Mouse (Mus musculus) G1E (cell line): Measurements from ENCODE around the gene Lyrm1. TPM values are rescaled to one million over a fixed set of nuclear protein-coding genes. Genes with fewer than 3 reads are reported as not detected.

ENCODE experiments used
- ATAC-seq: 2 replicates; pipeline ENCODE4 v1.8.0; 2016; ENCODE audit warnings: mild to moderate bottlenecking; ENCODE audit not compliant: insufficient number of reproducible peaks, poor library complexity, low FRiP score, severe bottlenecking; ENCODE audit errors: extremely low read depth
- DNase-seq: peaks from one replicate; pipeline ENCODE4 v3.0.0; 2012; ENCODE audit warnings: low spot score
- H3K27me3 ChIP-seq: 2 replicates; pipeline ENCODE4 v1.6.1; 2012; ENCODE audit warnings: mild to moderate bottlenecking, low read length, inconsistent platforms; ENCODE audit not compliant: insufficient read depth
- H3K36me3 ChIP-seq: replicated peaks from 2 replicates; pipeline ENCODE3; 2012; ENCODE audit warnings: mild to moderate bottlenecking, inconsistent platforms
- H3K4me1 ChIP-seq: 2 replicates; pipeline ENCODE4 v1.6.1; 2012; ENCODE audit warnings: low read depth, low read length, inconsistent platforms, mixed read lengths; ENCODE audit not compliant: insufficient read depth
- H3K4me3 ChIP-seq: 2 replicates; pipeline ENCODE4 v1.5.1; 2012; ENCODE audit warnings: low read depth, mild to moderate bottlenecking, inconsistent platforms, low read length, moderate library complexity, mixed read lengths
- H3K9me3 ChIP-seq: replicated peaks from 2 replicates; pipeline ENCODE4 v1.6.1; 2012; ENCODE audit warnings: inconsistent platforms
- CTCF ChIP-seq: IDR thresholded peaks from 2 replicates; pipeline ENCODE4 v1.5.1; 2012; ENCODE audit warnings: low read depth, low read length, inconsistent platforms, mixed read lengths
- GATA1 ChIP-seq: IDR thresholded peaks from 2 replicates; pipeline ENCODE4 v1.6.1; 2012; ENCODE audit warnings: borderline replicate concordance, low read length, inconsistent platforms, mixed read lengths
- GATA2 ChIP-seq: IDR thresholded peaks from 2 replicates; pipeline ENCODE4 v1.6.1; 2012; ENCODE audit warnings: low read depth, low read length, inconsistent platforms, borderline replicate concordance
- POLR2AphosphoS5 ChIP-seq: IDR thresholded peaks from 2 replicates; pipeline ENCODE4 v1.6.1; 2012; ENCODE audit warnings: low read depth, low read length, inconsistent platforms; ENCODE audit not compliant: insufficient replicate concordance
- TAL1 ChIP-seq: conservative IDR thresholded peaks from 2 replicates; pipeline ENCODE4 v1.6.1; 2012; ENCODE audit warnings: low read depth, low read length, inconsistent platforms, mixed read lengths
- polyA plus RNA-seq: library from polyadenylated mRNA; stranded (reverse); fragments of >175 nt; gene quantifications from 2 replicates; pipeline ENCODE4 v1.2.3, GENCODE M21; 2012
- total RNA-seq, 2 experiments: library from RNA; stranded (forward) in 1 of 2; stranded (reverse) in 1 of 2; fragments of 200-1000 nt in 1 of 2; fragments of >200 nt in 1 of 2; fragmentation: Nextera tagmentation in 1 of 2; gene quantifications; 2 replicates each; pipeline ENCODE4 v1.2.3; 2014 to 2017

Gene Lyrm1
- total and polyA plus RNA-seq, 3 experiments = 0.91 to 6.0 (median 2.4) TPM

GRCm38 (mm10) chr7:119974214-119974613 is 78.6 kb downstream of the Lyrm1 start:
- TF ChIP-seq CTCF (no peak), TAL1 (no peak), GATA2 (no peak), GATA1 (no peak), POLR2AphosphoS5 (no peak)
- H3K4me3 ChIP-seq = no peak overlapping the region
- ATAC-seq (no peak), DNase-seq (no peak)
- H3K4me1 ChIP-seq = no peaks in the 10 kb centered on the region; the same call in 1 of the 2 replicates
- H3K27me3 ChIP-seq = peaks cover 3% of the 10 kb centered on the region; the same call in 1 of the 2 replicates
- no peaks in the 10 kb centered on the region for H3K36me3 ChIP-seq
- no peaks in the 10 kb centered on the region for H3K9me3 ChIP-seq

- no peaks in the 10 kb centered on the region for H3K36me3 ChIP-seq
- DNase-seq (no peak), ATAC-seq (no peak)
- H3K4me1 ChIP-seq = no peaks in the 10 kb centered on the region; the same call in 1 of the 2 replicates
- H3K9me3 ChIP-seq = no peaks in the 10 kb centered on the region
- no peak overlapping the region for H3K4me3 ChIP-seq
- H3K27me3 ChIP-seq = peaks cover 3% of the 10 kb centered on the region; the same call in 1 of the 2 replicates
- TF ChIP-seq GATA2 = no peak
- TF ChIP-seq TAL1 = no peak
- TF ChIP-seq CTCF = no peak
- TF ChIP-seq GATA1 = no peak
- no peak for TF ChIP-seq POLR2AphosphoS5
Measured at GRCm38 (mm10) chr7:119976256-119976655, 80.6 kb downstream of the Lyrm1 start.

- no peak for DNase-seq
- H3K9me3 ChIP-seq = no peaks in the 10 kb centered on the region
- TF ChIP-seq GATA1 (no peak), GATA2 (no peak), TAL1 (no peak), CTCF (no peak), POLR2AphosphoS5 (no peak)
- peaks cover 3% of the 10 kb centered on the region; the same call in 1 of the 2 replicates for H3K27me3 ChIP-seq
- ATAC-seq = no peak
- H3K36me3 ChIP-seq = no peaks in the 10 kb centered on the region
- H3K4me1 ChIP-seq = no peaks in the 10 kb centered on the region; the same call in 1 of the 2 replicates
- no peak overlapping the region for H3K4me3 ChIP-seq
Measured at GRCm38 (mm10) chr7:119977574-119977973, 81.9 kb downstream of the Lyrm1 start.

GRCm38 (mm10) chr7:119978576-119978975 is 82.9 kb downstream of the Lyrm1 start:
- no peaks in the 10 kb centered on the region for H3K9me3 ChIP-seq
- no peaks in the 10 kb centered on the region; the same call in 1 of the 2 replicates for H3K4me1 ChIP-seq
- H3K36me3 ChIP-seq = no peaks in the 10 kb centered on the region
- H3K27me3 ChIP-seq = peaks cover 3% of the 10 kb centered on the region; the same call in 1 of the 2 replicates
- TF ChIP-seq TAL1 = no peak
- H3K4me3 ChIP-seq = no peak overlapping the region
- no peak for DNase-seq
- ATAC-seq = no peak

GRCm38 (mm10) chr7:119980170-119980569 is 84.5 kb downstream of the Lyrm1 start:
- TF ChIP-seq POLR2AphosphoS5 = no peak
- no peak for TF ChIP-seq TAL1
- TF ChIP-seq GATA1 = no peak
- TF ChIP-seq CTCF = no peak
- no peak for TF ChIP-seq GATA2
- H3K36me3 ChIP-seq = no peaks in the 10 kb centered on the region
- H3K27me3 ChIP-seq = peaks cover 3% of the 10 kb centered on the region; the same call in 1 of the 2 replicates
- no peak for ATAC-seq
- no peak for DNase-seq
- H3K4me3 ChIP-seq = no peak overlapping the region
- no peaks in the 10 kb centered on the region for H3K9me3 ChIP-seq
- H3K4me1 ChIP-seq = no peaks in the 10 kb centered on the region; the same call in 1 of the 2 replicates

- Histone ChIP-seq H3K9me3 (no peaks in the 10 kb centered on the region), H3K27me3 (no peaks in the 10 kb centered on the region), H3K4me3 (no peak overlapping the region), H3K4me1 (no peaks in the 10 kb centered on the region), H3K36me3 (no peaks in the 10 kb centered on the region)
- TF ChIP-seq GATA1 = no peak
- TF ChIP-seq TAL1 = no peak
- no peak for TF ChIP-seq GATA2
- TF ChIP-seq CTCF = no peak
- no peak for TF ChIP-seq POLR2AphosphoS5
- ATAC-seq (no peak), DNase-seq (no peak)
Measured at GRCm38 (mm10) chr7:119985279-119985912, 89.7 kb downstream of the Lyrm1 start.
